Mouse (Mus musculus): Measurements from ENCODE around the gene Tpi1.
A peak's percentile ranks its signal among the peaks of the same experiment; 100 is the strongest.

Gene Tpi1

GRCm38 (mm10) chr6:124769101-124769765 lies 44.9 kb downstream of the Tpi1 start, which contains the start of gene Eno2:
Gene Eno2, minus strand, starts transcription at chr6:124769673.
- DNase-seq, result peak; percentile 54

GRCm38 (mm10) chr6:124768704-124769044 lies 45.4 kb downstream of the Tpi1 start:
- no peak for DNase-seq

GRCm38 (mm10) chr6:124767920-124768703 lies 46.0 kb downstream of the Tpi1 start:
- peak; percentile 44 for DNase-seq

- no peak for DNase-seq
These were observed 46.6 kb downstream of the Tpi1 start for GRCm38 (mm10) chr6:124767536-124767919.

- DNase-seq, result no peak
These were observed 48.1 kb downstream of the Tpi1 start for GRCm38 (mm10) chr6:124765951-124766350.
